Mouse (Mus musculus): Measurements from ENCODE around the gene Diexf. TPM values are rescaled to one million over a fixed set of nuclear protein-coding genes. Genes with fewer than 3 reads are reported as not detected.
A peak's percentile ranks its signal among the peaks of the same experiment; 100 is the strongest.

Gene Diexf
- total RNA-seq, 2 experiments from 2014 or later, result 15.5 to 20.6 TPM

DNA sequence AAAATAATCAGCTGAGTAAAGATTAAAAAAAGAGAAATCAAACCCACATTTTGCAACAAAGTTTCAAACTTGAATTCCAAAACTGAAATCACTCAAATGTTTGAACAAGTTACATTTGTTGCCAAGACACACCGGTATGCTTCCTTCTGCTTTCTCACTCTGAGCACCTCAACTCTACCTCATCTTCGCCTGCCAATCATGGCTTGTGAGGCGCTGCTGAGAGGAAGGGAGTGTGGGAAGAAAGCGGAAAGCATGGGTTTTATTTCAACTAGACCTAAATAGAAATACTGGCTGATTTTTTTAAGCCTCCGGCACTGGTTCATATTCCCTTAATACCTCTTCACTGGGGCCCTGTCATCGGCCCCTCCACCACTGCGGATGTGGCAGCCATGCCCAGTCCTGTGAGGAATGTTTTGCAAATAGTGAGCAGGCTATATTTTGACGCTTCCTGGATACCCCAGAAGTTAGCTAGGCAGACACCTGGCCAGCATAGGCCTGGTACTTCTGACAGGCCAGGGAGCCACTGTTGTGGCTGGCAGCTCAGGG is 12.5 kb upstream of the Diexf start:
- ATAC-seq (replicated peaks; ENCODE audit: low FRiP score, low TSS enrichment, poor library complexity, severe bottlenecking), result no peak

GRCm38 (mm10) chr1:193141118-193141517 is 11.0 kb upstream of the Diexf start:
- no peak for ATAC-seq (replicated peaks; ENCODE audit: low FRiP score, low TSS enrichment, poor library complexity, severe bottlenecking)

DNA sequence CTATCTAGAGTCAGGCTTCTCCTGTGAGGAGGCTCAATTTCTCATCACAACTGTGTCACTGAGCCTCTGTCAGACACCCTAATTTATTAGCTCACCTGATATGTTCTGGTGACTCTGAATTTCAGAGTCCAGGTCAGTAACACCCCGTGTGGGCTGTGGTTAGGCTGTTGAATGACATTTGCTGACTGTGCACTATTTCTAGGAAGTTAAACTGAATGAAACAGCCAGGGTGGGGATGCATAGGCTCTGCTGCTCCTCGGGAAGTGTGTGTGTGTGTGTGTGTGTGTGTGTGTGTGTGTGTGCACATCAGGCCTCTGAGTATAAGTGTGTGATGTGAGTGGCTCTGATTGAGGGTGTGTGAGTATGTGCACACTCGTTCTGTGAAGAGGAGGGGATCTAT is 8.6 kb upstream of the Diexf start:
- ATAC-seq (replicated peaks; ENCODE audit: low FRiP score, low TSS enrichment, poor library complexity, severe bottlenecking), result 0 out of 2 replicates have a peak, but pooled peaks have one; percentile 51

DNA sequence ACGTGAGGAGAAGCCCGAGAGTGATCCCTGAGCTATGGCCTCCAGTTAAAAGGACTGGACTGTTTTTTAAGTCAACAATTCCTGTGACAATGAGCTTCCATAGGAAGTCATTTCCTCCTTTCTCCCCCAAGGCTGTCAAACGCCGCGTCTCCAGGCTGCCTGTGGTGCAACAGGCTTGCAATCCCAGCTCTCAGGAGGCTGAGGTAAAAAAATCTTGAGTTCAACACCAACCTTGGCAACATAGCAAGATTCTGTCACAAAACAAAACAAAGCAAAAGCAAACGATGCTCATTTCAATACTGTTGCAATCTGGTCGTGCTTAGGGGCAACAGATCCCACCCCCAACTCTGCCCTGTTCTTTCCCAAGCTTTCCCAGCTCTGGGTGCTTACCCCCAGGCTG is 8.0 kb upstream of the Diexf start:
- no peak for ATAC-seq (replicated peaks; ENCODE audit: low FRiP score, low TSS enrichment, poor library complexity, severe bottlenecking)

DNA sequence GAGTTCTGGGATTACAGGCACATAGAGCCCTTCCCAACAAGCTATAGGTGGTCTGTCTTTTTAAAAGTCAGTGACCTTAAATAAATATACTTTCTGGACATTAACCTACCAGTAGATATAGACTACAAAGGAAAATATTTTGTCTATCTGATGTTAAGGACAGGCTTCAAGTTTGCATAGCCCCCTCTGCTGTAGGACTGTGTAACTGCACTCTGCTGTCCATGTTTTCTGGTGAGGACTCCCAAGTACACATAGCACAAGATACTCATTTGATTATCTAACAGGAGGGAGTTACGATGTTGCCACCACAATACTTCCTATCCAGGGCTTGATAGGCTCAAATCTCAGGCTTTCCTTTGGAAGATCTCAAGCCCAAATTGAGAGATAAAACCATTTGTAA is 3.7 kb upstream of the Diexf start:
- no peak for ATAC-seq (replicated peaks; ENCODE audit: low FRiP score, low TSS enrichment, poor library complexity, severe bottlenecking)

DNA sequence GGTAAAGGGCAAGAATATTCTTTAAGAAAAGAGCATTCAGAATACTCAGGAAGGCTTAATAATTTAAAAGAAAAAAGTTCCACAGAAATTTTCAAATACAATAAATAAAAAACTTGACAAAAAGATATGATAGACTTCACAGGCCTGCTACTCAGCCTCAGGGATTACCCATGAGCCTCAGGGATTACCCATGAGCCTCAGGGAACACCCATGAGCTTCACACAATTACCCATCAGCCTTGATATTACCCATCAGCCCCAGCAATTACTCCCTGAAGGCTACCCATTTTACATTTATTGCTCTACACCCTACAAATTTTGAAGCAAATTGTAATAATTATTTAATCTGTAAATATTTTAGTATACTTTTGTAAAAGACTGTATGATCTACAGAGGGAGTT is 2.3 kb upstream of the Diexf start:
- no peak for ATAC-seq (replicated peaks; ENCODE audit: low FRiP score, low TSS enrichment, poor library complexity, severe bottlenecking)

DNA sequence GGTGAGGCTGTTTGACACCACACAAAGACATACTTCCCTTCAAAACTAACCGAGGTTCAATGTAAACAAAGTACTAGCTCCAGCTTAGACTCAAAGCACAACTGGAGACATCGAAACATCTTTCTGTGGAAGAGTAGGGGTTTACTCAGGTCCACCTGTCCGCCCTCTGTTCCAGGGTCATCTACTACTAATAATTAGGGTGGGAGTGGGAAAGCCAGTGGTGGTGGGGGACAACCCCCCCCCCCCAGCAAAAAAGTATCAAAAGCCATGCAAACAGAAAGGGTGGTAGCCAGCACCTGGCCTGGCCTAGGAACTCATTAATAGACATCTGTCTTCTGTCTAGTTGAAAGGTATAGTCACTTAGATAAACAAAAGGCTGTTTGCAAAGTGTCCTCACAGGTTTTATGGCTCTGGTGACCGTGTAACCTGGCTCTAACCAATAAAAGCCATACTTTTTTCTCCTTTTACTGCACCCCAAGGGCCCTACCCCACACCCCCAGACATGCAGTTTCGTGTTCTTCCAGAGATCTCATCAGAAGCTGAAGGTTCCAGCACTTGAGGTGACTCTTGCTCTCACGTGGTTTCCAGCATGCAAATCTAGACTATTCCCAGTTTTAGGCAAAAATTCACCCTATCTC is 1.4 kb upstream of the Diexf start:
- ATAC-seq (replicated peaks; ENCODE audit: low FRiP score, low TSS enrichment, poor library complexity, severe bottlenecking), result no peak

DNA sequence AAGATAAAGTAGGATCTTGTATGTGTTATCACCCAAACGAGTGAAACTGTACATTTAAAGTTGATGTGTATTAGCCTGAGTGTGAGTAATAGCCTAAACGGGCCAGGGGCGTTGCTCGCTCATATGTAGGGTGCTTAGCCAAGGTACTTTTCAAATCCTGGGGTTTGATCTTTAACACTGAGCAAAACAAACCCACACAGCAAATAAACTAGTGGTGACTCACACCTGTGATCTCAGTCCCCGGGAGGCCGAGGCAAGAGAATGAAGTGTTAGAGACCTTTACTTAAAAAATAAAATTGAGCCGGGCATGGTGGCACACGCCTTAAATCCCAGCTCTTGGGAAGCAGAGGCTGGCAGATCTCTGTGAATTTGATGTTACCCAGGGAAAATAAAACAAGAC is 767 bp upstream of the Diexf start:
- ATAC-seq (replicated peaks; ENCODE audit: low FRiP score, low TSS enrichment, poor library complexity, severe bottlenecking), result no peak

DNA sequence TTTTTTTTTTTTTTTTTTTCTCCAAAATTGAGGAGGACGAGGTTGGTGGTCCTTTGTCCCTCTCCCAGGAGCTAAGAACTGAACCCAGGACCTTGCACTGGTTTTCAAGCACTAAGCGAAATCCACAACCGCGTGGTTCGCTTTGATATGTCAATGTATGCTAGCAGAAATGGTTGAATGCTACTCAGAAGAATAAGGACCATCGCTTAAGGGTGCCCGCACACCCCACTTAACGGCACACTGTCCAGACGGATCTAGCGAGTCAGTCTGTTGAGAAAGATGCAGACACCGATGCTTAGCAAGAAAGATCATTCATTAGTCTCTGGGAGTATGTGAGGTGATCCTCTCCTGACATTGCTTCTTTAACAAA is 369 bp upstream of the Diexf start:
- peak; percentile 54 for ATAC-seq (replicated peaks; ENCODE audit: low FRiP score, low TSS enrichment, poor library complexity, severe bottlenecking)

GRCm38 (mm10) chr1:193129321-193129720 is 751 bp downstream of the Diexf start:
- no peak for ATAC-seq (replicated peaks; ENCODE audit: low FRiP score, low TSS enrichment, poor library complexity, severe bottlenecking)

GRCm38 (mm10) chr1:193128055-193128454 is 2.0 kb downstream of the Diexf start:
- no peak for ATAC-seq (replicated peaks; ENCODE audit: low FRiP score, low TSS enrichment, poor library complexity, severe bottlenecking)

DNA sequence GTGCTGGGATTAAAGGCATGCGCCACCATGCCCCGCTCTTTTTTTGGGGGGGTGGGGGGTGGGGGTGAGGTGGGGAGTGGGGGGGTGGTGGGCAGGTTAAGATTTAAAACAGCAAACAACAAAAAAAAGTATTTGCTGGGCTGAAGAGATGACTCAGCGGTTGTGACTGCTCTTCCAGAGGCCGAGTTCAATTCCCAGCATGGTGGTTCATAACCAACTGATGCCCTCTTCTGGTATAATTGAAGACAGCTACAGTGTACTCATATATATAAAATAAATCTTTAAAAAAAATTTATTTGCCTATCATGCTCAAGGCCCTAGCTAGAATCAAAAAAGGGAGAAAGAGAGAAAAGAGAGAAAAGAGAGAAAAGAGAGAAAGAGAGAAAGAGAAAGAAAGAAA is 4.2 kb downstream of the Diexf start:
- no peak for ATAC-seq (replicated peaks; ENCODE audit: low FRiP score, low TSS enrichment, poor library complexity, severe bottlenecking)

- ATAC-seq (replicated peaks; ENCODE audit: low FRiP score, low TSS enrichment, poor library complexity, severe bottlenecking), result no peak
Measured at GRCm38 (mm10) chr1:193123290-193123689, 6.8 kb downstream of the Diexf start.

DNA sequence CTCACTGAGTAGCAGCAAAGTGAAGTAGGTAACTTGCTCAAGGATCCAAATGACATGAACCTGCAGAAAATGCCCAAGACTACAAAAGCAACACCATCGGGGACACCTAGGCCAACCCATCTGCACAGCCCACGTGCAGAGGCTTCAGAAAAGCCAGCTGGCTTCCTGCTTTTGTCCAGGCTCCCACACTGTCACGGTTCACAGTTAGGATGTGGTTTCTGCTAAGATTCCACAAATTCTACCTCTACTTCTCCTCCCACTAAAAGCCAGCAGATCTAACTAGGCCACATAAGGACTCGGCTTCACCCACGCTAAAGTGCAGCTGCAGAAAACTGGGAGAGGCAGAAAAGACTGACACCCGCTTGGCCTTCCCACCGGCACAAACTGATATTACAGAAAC is 7.3 kb downstream of the Diexf start:
- no peak for ATAC-seq (replicated peaks; ENCODE audit: low FRiP score, low TSS enrichment, poor library complexity, severe bottlenecking)

GRCm38 (mm10) chr1:193112093-193112492 is 18.0 kb downstream of the Diexf start:
- ATAC-seq (replicated peaks; ENCODE audit: low FRiP score, low TSS enrichment, poor library complexity, severe bottlenecking), result no peak

DNA sequence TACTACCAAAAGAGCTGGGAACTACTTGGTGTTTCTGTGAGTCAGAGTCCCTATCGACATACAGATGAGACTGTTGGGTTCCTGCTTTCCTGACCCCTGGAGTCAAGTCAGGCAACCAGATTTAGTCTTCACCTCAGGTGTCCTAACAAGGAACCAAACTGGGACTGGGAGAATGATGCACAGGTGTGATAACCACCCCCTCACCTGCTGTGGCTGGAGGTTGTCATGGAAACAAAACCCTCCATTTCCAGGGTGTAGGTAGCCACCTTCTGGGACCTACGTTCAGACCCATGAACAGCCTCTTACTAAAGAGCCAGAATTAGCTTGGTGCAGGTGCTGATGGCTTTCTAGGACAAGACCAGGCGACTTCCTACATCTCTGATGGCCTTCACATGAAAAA is 27.1 kb downstream of the Diexf start:
- ATAC-seq (replicated peaks; ENCODE audit: low FRiP score, low TSS enrichment, poor library complexity, severe bottlenecking), result no peak

- no peak for ATAC-seq (replicated peaks; ENCODE audit: low FRiP score, low TSS enrichment, poor library complexity, severe bottlenecking)
Measured at GRCm38 (mm10) chr1:193102556-193102955, 27.5 kb downstream of the Diexf start.

- no peak for ATAC-seq (replicated peaks; ENCODE audit: low FRiP score, low TSS enrichment, poor library complexity, severe bottlenecking)
Measured at GRCm38 (mm10) chr1:193102029-193102428, 28.0 kb downstream of the Diexf start.

GRCm38 (mm10) chr1:193098946-193099345 is 31.1 kb downstream of the Diexf start:
- no peak for ATAC-seq (replicated peaks; ENCODE audit: low FRiP score, low TSS enrichment, poor library complexity, severe bottlenecking)

GRCm38 (mm10) chr1:193093596-193093995 is 36.5 kb downstream of the Diexf start:
- no peak for ATAC-seq (replicated peaks; ENCODE audit: low FRiP score, low TSS enrichment, poor library complexity, severe bottlenecking)

GRCm38 (mm10) chr1:193092771-193093170 is 37.3 kb downstream of the Diexf start:
- no peak for ATAC-seq (replicated peaks; ENCODE audit: low FRiP score, low TSS enrichment, poor library complexity, severe bottlenecking)

- ATAC-seq (replicated peaks; ENCODE audit: low FRiP score, low TSS enrichment, poor library complexity, severe bottlenecking), result no peak
Measured at GRCm38 (mm10) chr1:193090894-193091293, 39.2 kb downstream of the Diexf start.
